Mouse (Mus musculus) left cerebral cortex, adult 9 months (tissue): ENCODE measurements at regions not wholly inside any gene's neighbourhood (a gene's known extent, or its start where the extent isn't known, plus 50 kb on each side); places are given as distances from the start of the nearest gene placed in this dataset.
A peak's percentile ranks its signal among the peaks of the same experiment; 100 is the strongest.

Experiments used
- DNase-seq, 2 experiments: peaks; one replicate each; pipeline ENCODE4 v3.0.0; 2022; ENCODE audit warnings: low spot score in 2 of 2

DNA sequence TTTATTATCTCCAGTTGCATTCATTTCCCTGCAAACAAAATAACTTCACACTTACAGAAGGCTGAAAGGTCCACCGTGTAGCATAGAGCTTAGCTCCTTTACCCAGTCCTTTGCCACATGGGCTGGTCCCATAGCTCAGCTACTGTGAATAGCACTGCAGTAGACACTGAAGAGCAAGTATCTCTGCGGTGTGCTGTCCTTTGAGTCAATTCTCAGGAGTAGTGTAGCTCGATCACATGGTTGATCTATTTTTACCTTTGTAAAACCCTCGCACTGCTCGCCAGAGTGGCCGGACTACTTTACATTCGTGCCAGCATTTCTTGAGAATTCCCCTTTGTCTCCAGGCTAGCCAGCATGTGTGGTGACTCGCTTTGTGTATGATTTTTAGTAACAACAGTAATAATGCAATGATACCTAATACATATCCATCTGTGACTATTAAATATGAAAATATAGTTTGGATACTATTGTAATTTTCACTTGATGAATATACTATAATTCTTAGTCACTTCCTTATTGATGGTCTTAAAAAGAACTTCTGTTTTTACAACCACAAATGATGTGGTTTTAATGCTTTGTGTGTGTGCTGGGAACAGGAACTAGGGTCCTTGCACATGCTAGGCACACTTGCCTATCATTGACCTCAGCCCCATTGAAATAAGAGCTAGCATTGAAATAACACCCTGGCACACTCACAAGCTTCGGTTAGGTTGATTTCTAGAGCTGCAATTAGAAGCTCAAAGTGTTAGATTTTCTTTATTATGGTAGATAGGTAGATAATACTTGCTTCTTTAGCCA is 257.7 kb upstream of the Atp11b start:
- DNase-seq = no peak

DNA sequence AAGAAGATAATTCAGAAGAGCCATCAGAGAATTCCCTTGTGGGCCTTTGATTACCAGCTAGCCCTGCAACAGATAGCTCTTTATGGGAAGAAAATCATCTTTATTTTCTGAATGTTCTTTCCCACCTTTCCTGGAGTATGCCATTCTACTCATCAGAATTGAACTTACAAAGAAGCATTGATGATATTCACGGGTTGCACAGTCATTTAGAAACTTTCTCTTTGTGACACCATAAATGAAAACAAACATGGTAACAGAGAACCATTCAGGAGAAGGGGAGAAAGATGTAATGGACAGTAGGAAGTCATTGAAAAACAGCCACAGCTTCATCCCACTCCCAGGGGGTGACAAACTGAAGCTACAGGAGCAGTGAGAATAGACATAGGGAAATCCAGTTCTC is 243.6 kb upstream of the Atp11b start:
- DNase-seq = no peak

DNA sequence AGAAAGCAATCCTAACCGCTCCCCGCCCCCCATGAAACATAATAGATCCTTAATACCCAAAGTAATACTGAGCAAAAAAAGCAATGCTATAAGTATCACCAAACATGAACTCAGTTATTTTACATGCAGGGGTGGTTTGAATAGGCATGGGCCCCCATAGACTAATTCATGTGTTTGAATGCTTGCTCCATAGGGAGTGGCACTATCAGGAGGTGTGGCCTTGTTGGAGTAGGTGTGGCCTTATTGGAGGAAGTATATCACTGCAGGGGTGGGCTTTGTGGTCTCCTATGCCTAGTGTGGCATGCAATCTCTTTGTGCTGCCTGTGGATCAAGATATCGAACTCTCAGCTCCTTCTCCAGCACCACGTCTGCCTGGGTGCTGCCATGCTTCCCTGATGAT is 237.4 kb upstream of the Atp11b start:
- no peak for DNase-seq

DNA sequence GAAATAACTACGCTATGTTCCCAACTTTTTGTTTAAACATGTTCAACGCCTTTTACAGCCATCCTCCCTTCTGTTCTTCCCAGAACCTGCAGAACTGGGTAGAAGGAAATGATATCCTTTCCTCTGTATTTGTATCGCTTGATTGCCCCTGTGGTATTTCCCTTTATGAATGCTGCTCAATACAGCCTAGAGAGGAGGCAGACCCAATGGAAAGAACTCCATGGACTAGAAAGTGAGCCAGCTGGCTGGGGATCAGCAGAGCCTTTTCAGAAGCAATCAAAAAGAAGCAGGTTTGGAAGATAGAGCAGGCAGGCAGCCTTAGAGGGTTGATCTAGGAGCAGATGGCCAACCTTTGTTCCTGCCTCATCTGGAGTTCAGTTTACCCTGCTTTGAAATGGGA is 233.8 kb upstream of the Atp11b start:
- DNase-seq = no peak

DNA sequence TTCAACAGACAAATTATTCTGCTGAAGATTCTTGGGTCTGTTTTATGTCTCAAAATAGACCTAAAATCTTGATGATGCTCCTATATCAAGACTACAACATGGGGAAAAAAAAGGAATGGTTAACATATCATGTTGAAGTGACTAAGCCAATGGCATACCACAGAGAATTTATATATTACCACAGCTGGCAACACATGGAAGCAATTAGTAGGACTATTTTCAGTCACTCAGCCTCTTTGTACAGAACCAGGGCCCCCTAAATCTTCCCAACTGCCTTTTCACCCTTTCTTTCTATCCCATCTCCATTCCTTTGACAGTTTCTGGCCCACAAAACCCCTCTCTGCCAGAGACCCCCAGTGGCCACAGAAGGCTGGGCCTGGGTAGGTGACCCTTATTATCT is 206.2 kb upstream of the Atp11b start:
- DNase-seq = no peak

DNA sequence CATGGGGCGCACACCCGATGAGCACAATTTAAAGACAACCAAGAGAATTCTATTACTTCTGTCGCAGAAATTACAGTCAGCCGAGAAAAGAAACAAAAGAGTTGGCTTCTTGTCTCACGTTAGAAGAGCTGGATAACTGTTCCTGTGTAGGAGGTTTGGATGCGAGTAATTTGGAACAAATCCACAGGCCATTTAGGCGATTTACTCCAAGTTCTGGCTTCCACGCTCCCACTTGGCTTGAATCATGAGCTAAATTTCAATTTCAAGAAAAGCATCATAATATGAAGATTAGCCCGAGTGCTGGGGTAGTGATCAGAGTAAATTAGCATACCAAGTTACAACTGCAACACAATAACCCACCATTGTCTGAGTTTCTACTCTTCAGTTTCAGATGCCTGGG is 202.1 kb upstream of the Atp11b start:
- peak in 1 of 2 experiments; percentile 7 for DNase-seq

DNA sequence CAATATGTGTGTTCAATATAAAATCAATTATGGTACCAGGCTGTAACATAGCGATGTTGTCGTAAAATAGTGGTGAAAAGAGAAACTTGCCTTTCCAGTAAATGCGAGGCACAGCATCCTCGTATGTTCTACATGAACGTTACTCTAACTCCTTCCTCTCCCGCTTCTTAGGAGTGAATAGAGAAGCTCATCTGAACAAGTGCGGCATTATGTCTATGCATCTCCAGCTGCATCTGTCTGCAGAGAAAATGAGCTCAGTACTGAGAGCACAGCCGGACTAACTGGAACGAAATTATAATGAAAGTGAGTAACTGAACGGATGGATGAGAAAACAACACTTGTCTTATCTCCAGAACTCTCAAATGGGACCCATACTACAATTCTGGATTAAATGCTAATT is 193.5 kb upstream of the Atp11b start:
- DNase-seq = peak in 1 of 2 experiments; percentile 3

DNA sequence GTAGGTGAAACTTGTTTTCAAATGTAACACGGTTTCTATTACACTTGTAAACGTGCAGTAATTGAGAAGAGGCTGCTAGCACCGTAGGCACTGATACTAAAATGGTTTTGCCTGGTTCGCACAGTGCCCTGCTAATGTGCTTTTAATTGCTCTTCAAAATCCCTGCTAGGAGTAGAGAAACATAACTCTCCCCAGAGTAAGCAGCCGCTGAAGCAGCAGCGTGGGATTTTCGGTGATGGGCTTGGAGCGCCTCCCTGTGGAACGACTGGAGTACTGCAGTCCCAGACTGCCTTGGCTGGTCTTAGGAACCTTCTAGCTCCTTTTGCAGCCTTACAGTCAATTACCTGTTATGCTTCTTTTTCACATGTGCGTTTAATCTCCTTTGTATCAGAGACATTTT is 179.5 kb upstream of the Atp11b start:
- DNase-seq = peak; percentile 30 to 69
